Mouse (Mus musculus): ENCODE measurements around the gene Arl15. TPM values are rescaled to one million over a fixed set of nuclear protein-coding genes. Genes with fewer than 3 reads are reported as not detected.

Gene Arl15
- 11.5 TPM for total RNA-seq (2023)

DNA sequence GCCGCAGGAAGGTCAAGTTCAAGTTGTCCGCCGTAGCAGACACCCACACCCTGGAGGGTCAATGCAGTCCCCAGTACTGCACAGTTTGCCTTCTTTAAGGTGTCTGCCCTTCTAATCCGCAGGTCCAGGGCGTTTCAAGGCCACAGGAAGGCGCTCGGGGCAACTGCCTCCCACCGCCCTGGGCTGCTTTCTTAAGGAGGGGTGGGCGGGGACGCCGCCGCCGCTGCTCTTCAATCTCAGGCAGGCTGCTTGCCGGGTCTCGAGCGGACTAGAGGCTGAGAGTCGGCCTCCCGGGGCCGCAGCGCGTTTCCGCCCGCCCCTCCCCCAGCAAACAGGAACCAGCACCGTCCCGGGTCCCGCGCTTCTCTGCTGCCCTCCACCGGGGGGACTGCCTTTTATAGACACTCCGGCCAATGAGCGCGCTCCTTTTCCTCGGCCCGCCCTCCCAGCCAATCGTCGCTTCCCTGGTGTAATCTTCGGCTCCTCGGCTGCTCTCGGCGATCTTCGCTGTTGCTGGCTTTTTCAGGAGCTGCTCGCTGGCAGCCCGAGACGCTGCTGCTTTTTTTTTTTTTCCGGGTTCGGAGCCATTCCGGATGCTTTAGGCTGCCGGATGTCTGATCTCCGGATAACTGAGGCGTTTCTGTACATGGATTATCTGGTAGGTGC is at the start of gene Arl15:
Gene Arl15 (plus strand): TSS at position 467 of the 666 bp plus-strand sequence.

Other genes starting within 250 kb of the Arl15 start
- gene Snx18, start 175.9 kb upstream of the Arl15 start, total RNA-seq (2023): 41.8 TPM
- not detected for gene Hspb3, start 130.8 kb upstream of the Arl15 start, total RNA-seq (2023)